Mouse (Mus musculus) brain, adult 10 weeks (tissue): ENCODE results near the gene Tmppe. TPM values are rescaled to one million over a fixed set of nuclear protein-coding genes. Genes with fewer than 3 reads are reported as not detected.

Experiments used
- polyA plus RNA-seq: library from polyadenylated mRNA; stranded (reverse); fragments of 350-450 nt; fragmentation: Illumina TruSeq; extraction: RNeasy Lipid Tissue Mini Kit (QIAGEN cat#74804); gene quantifications from one replicate; pipeline ENCODE4 v1.2.3, GENCODE M21; 2015; ENCODE audit warnings: low read depth, low replicate concordance

The Tmppe gene
- 5.6 TPM for polyA plus RNA-seq

GRCm38 (mm10) chr9:114400949-114401684 is at the start of gene Tmppe, which contains the start of gene Glb1:
TSS of gene Tmppe (plus strand) at chr9:114401105.
TSS of gene Glb1 (plus strand) at chr9:114401076.

GRCm38 (mm10) chr9:114389905-114390748 is 10.8 kb upstream of the Tmppe start, which contains the start of gene Crtap:
TSS of gene Crtap (minus strand) at chr9:114390675.

Other genes starting within 250 kb of the Tmppe start
- gene Bcl2a1c, start 71.0 kb upstream of the Tmppe start, polyA plus RNA-seq = not detected
- gene Crtap, start 10.4 kb upstream of the Tmppe start, polyA plus RNA-seq = 7.4 TPM
- gene Glb1, start within 50 bp of the Tmppe start, polyA plus RNA-seq = 20.6 TPM
- not detected for gene Ccr4, start 103.8 kb downstream of the Tmppe start, polyA plus RNA-seq
- not detected for gene C130032M10Rik, start 114.6 kb downstream of the Tmppe start, polyA plus RNA-seq
- 0.19 TPM for gene Trim71, start 163.3 kb downstream of the Tmppe start, polyA plus RNA-seq
- gene Cnot10, start 239.1 kb downstream of the Tmppe start, polyA plus RNA-seq = 48.7 TPM